Mouse (Mus musculus) limb, embryonic 11.5 days (tissue): ENCODE results near the gene Rbl1. TPM values are rescaled to one million over a fixed set of nuclear protein-coding genes. Genes with fewer than 3 reads are reported as not detected.
A peak's percentile ranks its signal among the peaks of the same experiment; 100 is the strongest.

Source experiments
- ATAC-seq: fragments of 200-750 bp; cut with Nextera tagmentation; 2 replicates; pipeline ENCODE4 v1.8.0; 2017; ENCODE audit warnings: low read depth; ENCODE audit not compliant: insufficient number of reproducible peaks, low FRiP score, low TSS enrichment
- DNase-seq: peaks from one replicate; pipeline ENCODE4 v3.0.0-alpha.2; 2015; ENCODE audit warnings: low spot score
- H3K27ac ChIP-seq: fragments of 300-500 bp; sonication (generic); replicated peaks from 2 replicates; pipeline ENCODE4 v1.5.1; 2014; ENCODE audit warnings: low read depth, mild to moderate bottlenecking, low read length
- H3K27me3 ChIP-seq: fragments of 300-500 bp; sonication (generic); 2 replicates; pipeline ENCODE4 v1.6.1; 2014; ENCODE audit warnings: mild to moderate bottlenecking, low read length, mixed read lengths; ENCODE audit not compliant: control insufficient read depth, insufficient read depth
- H3K36me3 ChIP-seq: fragments of 300-500 bp; sonication (generic); 2 replicates; pipeline ENCODE4 v1.6.1; 2014; ENCODE audit warnings: mild to moderate bottlenecking, low read length, moderate library complexity, mixed read lengths; ENCODE audit not compliant: control insufficient read depth, insufficient read depth
- H3K4me1 ChIP-seq: fragments of 300-500 bp; sonication (generic); 2 replicates; pipeline ENCODE4 v1.6.1; 2014; ENCODE audit warnings: low read length, mixed read lengths; ENCODE audit not compliant: control insufficient read depth, insufficient read depth
- H3K4me2 ChIP-seq: fragments of 300-500 bp; sonication (generic); 2 replicates; pipeline ENCODE4 v1.6.1; 2014; ENCODE audit warnings: low read depth, mild to moderate bottlenecking, moderate library complexity; ENCODE audit not compliant: severe bottlenecking
- H3K4me3 ChIP-seq: fragments of 300-500 bp; sonication (generic); 2 replicates; pipeline ENCODE4 v1.5.1; 2014; ENCODE audit warnings: low read depth, low read length
- H3K9ac ChIP-seq: fragments of 300-500 bp; sonication (generic); 2 replicates; pipeline ENCODE4 v1.6.1; 2014; ENCODE audit warnings: mild to moderate bottlenecking, low read length
- H3K9me3 ChIP-seq: fragments of 300-500 bp; sonication (generic); 2 replicates; pipeline ENCODE4 v1.6.1; 2016; ENCODE audit warnings: low read length; ENCODE audit not compliant: control insufficient read depth
- WGBS: fragments of 180-500 bp; shearing (Covaris S2); extraction: QIAGEN DNeasy Blood & Tissue Kit; methylation state at CpG from one replicate; pipeline ENCODE4 v1.1.7; 2014; 5-methylcytosine and 5-hydroxymethylcytosine counted together
- polyA plus RNA-seq: library from polyadenylated mRNA; unstranded; fragments of >200 nt; fragmentation: Nextera tagmentation; extraction: Ambion mirVana; gene quantifications from 2 replicates; pipeline ENCODE4 v1.2.1, GENCODE M21; 2014

Rbl1 gene
- polyA plus RNA-seq, 1 experiment from 2014 or later: 30.8 TPM

DNA sequence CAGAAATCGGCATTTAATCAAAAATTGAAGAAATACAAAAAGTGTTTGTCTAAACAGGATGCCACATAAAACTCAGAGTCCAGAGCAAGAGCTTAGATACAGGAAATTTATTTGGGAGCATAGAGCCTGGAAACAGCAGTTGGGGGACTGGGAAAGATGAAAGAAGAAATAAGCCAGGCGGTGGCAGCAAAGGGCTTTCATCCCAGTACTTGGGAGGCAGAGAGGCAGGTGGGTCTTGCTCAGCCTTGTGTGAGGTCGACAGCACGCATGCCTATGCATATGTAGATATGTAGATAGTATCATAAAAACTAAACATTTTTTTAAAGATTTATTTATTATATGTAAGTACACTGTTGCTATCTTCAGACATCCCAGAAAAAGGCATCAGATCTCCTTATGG is 76.3 kb downstream of the Rbl1 start:
- Histone ChIP-seq H3K4me2 (no peak overlapping the region), H3K9me3 (no peaks in the 10 kb centered on the region), H3K4me1 (no peaks in the 10 kb centered on the region), H3K27ac (no peak overlapping the region), H3K27me3 (no peaks in the 10 kb centered on the region), H3K4me3 (no peak overlapping the region), H3K36me3 (peaks cover 2% of the 10 kb centered on the region; the same call in 1 of the 2 replicates), H3K9ac (no peak overlapping the region)
- ATAC-seq (no peak), DNase-seq (no peak)
- WGBS: 69% methylated on average over 4 of the region's 4 CpGs

GRCm38 (mm10) chr2:157127370-157127769 is 77.0 kb downstream of the Rbl1 start:
- Histone ChIP-seq H3K27me3 (no peaks in the 10 kb centered on the region), H3K36me3 (peaks cover 2% of the 10 kb centered on the region; the same call in 1 of the 2 replicates), H3K4me2 (no peak overlapping the region), H3K4me1 (no peaks in the 10 kb centered on the region), H3K27ac (no peak overlapping the region), H3K9ac (no peak overlapping the region), H3K9me3 (no peaks in the 10 kb centered on the region), H3K4me3 (no peak overlapping the region)
- 92% methylated on average over 3 of the region's 3 CpGs for WGBS
- no peak for ATAC-seq
- DNase-seq: no peak

GRCm38 (mm10) chr2:157125246-157125645 is 79.1 kb downstream of the Rbl1 start:
- H3K9me3 ChIP-seq: no peaks in the 10 kb centered on the region
- no peaks in the 10 kb centered on the region for H3K4me1 ChIP-seq
- H3K9ac ChIP-seq: no peak overlapping the region
- ATAC-seq (no peak), DNase-seq (no peak)
- no peak overlapping the region for H3K27ac ChIP-seq
- WGBS: 93% methylated on average over 3 of the region's 3 CpGs
- no peak overlapping the region for H3K4me2 ChIP-seq
- no peaks in the 10 kb centered on the region for H3K27me3 ChIP-seq
- peaks cover 2% of the 10 kb centered on the region; the same call in 1 of the 2 replicates for H3K36me3 ChIP-seq
- no peak overlapping the region for H3K4me3 ChIP-seq

DNA sequence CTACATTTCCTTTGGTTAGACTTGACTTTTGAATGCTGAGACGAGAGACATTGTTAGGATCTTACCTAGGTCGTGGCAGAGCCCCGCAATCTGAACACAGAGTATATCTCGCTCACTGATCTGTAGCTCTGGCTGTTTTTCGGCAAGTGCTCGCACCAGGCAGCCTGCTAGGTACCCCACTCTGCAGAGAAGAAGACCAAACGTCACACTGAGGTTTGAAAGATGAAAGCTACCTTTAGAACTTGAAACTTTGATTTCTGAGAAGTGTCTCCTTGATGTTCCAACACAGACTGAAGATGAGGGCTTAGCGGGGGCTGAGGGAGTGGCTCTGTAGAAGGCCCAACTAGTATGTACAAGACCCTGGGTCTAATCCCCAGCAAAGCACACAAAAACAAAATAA is 82.6 kb downstream of the Rbl1 start:
- peaks cover 2% of the 10 kb centered on the region; the same call in 1 of the 2 replicates for H3K36me3 ChIP-seq
- H3K9ac ChIP-seq: no peak overlapping the region
- no peak overlapping the region for H3K4me2 ChIP-seq
- no peak for ATAC-seq
- H3K27me3 ChIP-seq: no peaks in the 10 kb centered on the region
- H3K27ac ChIP-seq: no peak overlapping the region
- 91% methylated on average over 8 of the region's 8 CpGs for WGBS
- no peak overlapping the region for H3K4me3 ChIP-seq
- H3K9me3 ChIP-seq: no peaks in the 10 kb centered on the region
- DNase-seq: no peak
- H3K4me1 ChIP-seq: no peaks in the 10 kb centered on the region

- no peak for DNase-seq
- no peaks in the 10 kb centered on the region; the same call in 1 of the 2 replicates for H3K36me3 ChIP-seq
- no peak overlapping the region for H3K4me2 ChIP-seq
- no peaks in the 10 kb centered on the region for H3K9me3 ChIP-seq
- no peak overlapping the region for H3K4me3 ChIP-seq
- no peak for ATAC-seq
- no peak overlapping the region for H3K27ac ChIP-seq
- H3K4me1 ChIP-seq: no peaks in the 10 kb centered on the region
- 77% methylated on average over 3 of the region's 3 CpGs for WGBS
- H3K27me3 ChIP-seq: no peaks in the 10 kb centered on the region
- no peak overlapping the region for H3K9ac ChIP-seq
Observed at GRCm38 (mm10) chr2:157119075-157119474, 85.3 kb downstream of the Rbl1 start.

GRCm38 (mm10) chr2:157118556-157118955 is 85.8 kb downstream of the Rbl1 start:
- ATAC-seq: no peak
- Histone ChIP-seq H3K36me3 (no peaks in the 10 kb centered on the region; the same call in 1 of the 2 replicates), H3K27ac (no peak overlapping the region), H3K9ac (no peak overlapping the region), H3K27me3 (no peaks in the 10 kb centered on the region), H3K4me1 (no peaks in the 10 kb centered on the region), H3K4me3 (no peak overlapping the region), H3K9me3 (no peaks in the 10 kb centered on the region), H3K4me2 (no peak overlapping the region)
- no peak for DNase-seq
- 87% methylated on average over 4 of the region's 4 CpGs for WGBS

- H3K4me1 ChIP-seq: no peaks in the 10 kb centered on the region
- H3K27ac ChIP-seq: no peak overlapping the region
- no peak overlapping the region for H3K4me2 ChIP-seq
- H3K36me3 ChIP-seq: no peaks in the 10 kb centered on the region; the same call in 1 of the 2 replicates
- no peaks in the 10 kb centered on the region for H3K27me3 ChIP-seq
- H3K4me3 ChIP-seq: no peak overlapping the region
- DNase-seq: peak; percentile 36
- H3K9me3 ChIP-seq: no peaks in the 10 kb centered on the region
- no peak for ATAC-seq
- 28% methylated on average over 3 of the region's 3 CpGs for WGBS
- no peak overlapping the region for H3K9ac ChIP-seq
Observed at GRCm38 (mm10) chr2:157116964-157117363, 87.4 kb downstream of the Rbl1 start.

GRCm38 (mm10) chr2:157108236-157108635 is 96.1 kb downstream of the Rbl1 start:
- H3K4me3 ChIP-seq: no peak overlapping the region
- no peak overlapping the region for H3K9ac ChIP-seq
- ATAC-seq: no peak
- no peak overlapping the region for H3K27ac ChIP-seq
- no peak for DNase-seq
- no peaks in the 10 kb centered on the region for H3K27me3 ChIP-seq
- no peaks in the 10 kb centered on the region for H3K9me3 ChIP-seq
- no peak overlapping the region for H3K4me2 ChIP-seq
- H3K36me3 ChIP-seq: no peaks in the 10 kb centered on the region; the same call in 1 of the 2 replicates
- WGBS: 85% methylated on average over 4 of the region's 4 CpGs
- no peaks in the 10 kb centered on the region for H3K4me1 ChIP-seq

DNA sequence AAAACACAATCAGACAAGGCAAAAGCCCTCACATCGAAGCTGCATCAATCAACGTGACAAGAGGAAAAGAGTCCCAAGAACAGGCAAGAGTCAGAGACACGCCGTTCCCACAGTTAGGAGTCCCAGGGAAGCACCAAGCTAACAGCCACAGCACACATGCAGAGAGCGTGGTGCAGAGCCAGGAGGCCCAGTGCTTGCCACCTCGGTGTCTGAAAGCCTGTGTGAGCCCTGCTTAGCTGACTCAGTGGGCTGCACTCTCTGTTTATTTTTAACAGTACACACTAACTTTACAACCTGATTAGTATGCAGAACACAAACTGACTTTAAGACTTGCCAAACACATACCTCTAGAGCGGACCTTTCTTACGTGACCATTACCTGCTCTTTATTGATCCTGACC is 99.9 kb downstream of the Rbl1 start:
- Histone ChIP-seq H3K27ac (no peak overlapping the region), H3K4me3 (no peak overlapping the region), H3K4me1 (no peaks in the 10 kb centered on the region), H3K27me3 (no peaks in the 10 kb centered on the region), H3K9me3 (no peaks in the 10 kb centered on the region), H3K4me2 (no peak overlapping the region), H3K36me3 (peaks cover 5% of the 10 kb centered on the region; the same call in 1 of the 2 replicates), H3K9ac (no peak overlapping the region)
- DNase-seq: no peak
- ATAC-seq: no peak
- 92% methylated on average over 8 of the region's 8 CpGs for WGBS
